Mouse (Mus musculus) cerebellum, adult 2 months (tissue): ENCODE measurements around the gene Irs2.

Experiments used
- CTCF ChIP-seq: fragments of 200-500 bp; IDR thresholded peaks from 2 replicates; pipeline ENCODE4 v1.5.1; 2011; ENCODE audit warnings: low read depth, mild to moderate bottlenecking, control low read depth, low read length, moderate library complexity, borderline replicate concordance; ENCODE audit not compliant: insufficient read depth
- POLR2A ChIP-seq: fragments of 200-500 bp; IDR thresholded peaks from 2 replicates; pipeline ENCODE4 v1.6.1; 2011; ENCODE audit warnings: low read length, control low read depth, borderline replicate concordance; ENCODE audit not compliant: insufficient read depth

- no peak for TF ChIP-seq POLR2A
- TF ChIP-seq CTCF, result no peak
These were observed 62.8 kb downstream of the Irs2 start for GRCm38 (mm10) chr8:10945490-10945889.
